ENCODE assay signal across 8 mouse cellular contexts in the genomic region with DNA sequence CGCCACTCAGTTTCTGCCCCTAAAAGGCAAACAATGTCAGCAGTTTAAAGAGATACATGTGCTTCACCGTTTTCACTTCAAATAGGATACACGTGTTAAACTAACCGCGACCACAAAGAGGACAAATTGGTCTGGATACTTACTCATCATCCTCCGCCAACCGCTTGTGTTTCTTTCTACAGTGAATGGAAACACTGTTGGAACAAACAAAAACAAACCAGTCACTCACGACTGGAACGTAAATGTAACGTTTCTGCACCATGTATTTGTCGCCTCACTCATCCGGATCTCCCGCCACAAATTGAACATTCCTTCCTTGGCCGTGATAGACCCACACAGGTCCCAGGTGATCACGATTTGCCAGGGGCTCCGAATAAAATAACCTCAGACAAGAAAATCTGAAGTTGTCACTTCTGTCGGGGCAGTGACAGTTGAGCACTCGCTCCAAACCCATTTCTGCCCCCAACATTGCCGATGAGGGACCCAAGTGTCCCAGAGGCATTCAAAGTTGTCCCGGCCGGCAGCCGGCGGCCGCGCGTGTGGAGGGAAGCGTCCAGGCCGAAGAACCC. TPM values are rescaled to one million over a fixed set of nuclear protein-coding genes. Genes with fewer than 3 reads are reported as not detected.
DNase-seq lines count a peak whose midpoint lies in the region; ATAC-seq and TF ChIP-seq lines count a peak whose summit lies in the region.

No protein-coding gene starts in this region.

- H3K27me3 ChIP-seq in liver, adult 2 months (ENCODE audit: control insufficient read depth, insufficient read depth, low read length), result no peaks in the 10 kb centered on the region
- H3K27me3 ChIP-seq in forebrain, embryonic 14.5 days (replicated peaks; ENCODE audit: control insufficient read depth, insufficient read depth, low read length), result no peaks in the 10 kb centered on the region

- peak; percentile 3; the same call in 1 of the 2 replicates for ATAC-seq in forebrain, embryonic 14.5 days
- ATAC-seq in megakaryocyte-erythroid progenitor cell, adult 5-6 weeks (replicated peaks; ENCODE audit: low FRiP score, low TSS enrichment, poor library complexity, severe bottlenecking), result no peak

- H3K4me2 ChIP-seq in forebrain, embryonic 14.5 days (ENCODE audit: low read length), result peak overlapping the region; percentile 79

- peak; percentile 46 for DNase-seq in liver, adult 2 months (ENCODE audit: extremely low read depth, low read depth, low spot score)
- DNase-seq in liver, result no peak
- peak; percentile 32 for DNase-seq in NIH3T3 (ENCODE audit: low read depth)
- peak; percentile 25 for DNase-seq in forebrain, embryonic 14.5 days (ENCODE audit: low spot score)
- DNase-seq in lung, postnatal 36 days, result peak; percentile 15
- DNase-seq in adrenal gland, postnatal 25 days, result no peak
- DNase-seq in gastrocnemius, adult 18-20 months (ENCODE audit: low spot score), result no peak

- no peaks in the 10 kb centered on the region for H3K9me3 ChIP-seq in forebrain, embryonic 14.5 days (replicated peaks; ENCODE audit: control insufficient read depth, low read length)

- WGBS in liver, adult 2 months, result 1% methylated on average over 28 of the region's 28 CpGs
- 2% methylated on average over 28 of the region's 28 CpGs for WGBS in forebrain, embryonic 14.5 days

- H3K4me1 ChIP-seq in liver, adult 2 months (ENCODE audit: control insufficient read depth, insufficient read depth, low read length), result peaks cover 13% of the 10 kb centered on the region
- H3K4me1 ChIP-seq in forebrain, embryonic 14.5 days (ENCODE audit: control insufficient read depth, insufficient read depth, low read length), result peaks cover 8% of the 10 kb centered on the region; the same call in 1 of the 2 replicates

- peak overlapping the region; percentile 79 for H3K9ac ChIP-seq in liver, adult 2 months (ENCODE audit: low read depth, low read length)
- peak overlapping the region; percentile 88 for H3K9ac ChIP-seq in forebrain, embryonic 14.5 days (ENCODE audit: low read length)

- no peak for TF ChIP-seq CTCF in liver, adult 2 months (IDR thresholded peaks at IDR 0.05; ENCODE audit: low read depth, low read length)

- H3K79me2 ChIP-seq in liver, adult 2 months (ENCODE audit: control insufficient read depth, insufficient read depth, low read length), result peaks cover 27% of the 10 kb centered on the region

- peak overlapping the region; percentile 70 for H3K4me3 ChIP-seq in liver, adult 2 months (ENCODE audit: insufficient read depth, low read depth, low read length)
- H3K4me3 ChIP-seq in forebrain, embryonic 14.5 days (ENCODE audit: low read depth, low read length), result peak overlapping the region; percentile 89

- peak overlapping the region; percentile 82 for H3K27ac ChIP-seq in liver, adult 2 months (replicated peaks; ENCODE audit: insufficient read depth, low read depth, low read length)
- H3K27ac ChIP-seq in forebrain, embryonic 14.5 days (ENCODE audit: low read depth, low read length), result 0 out of 2 replicates have a peak overlapping the region, but pooled peaks have one; percentile 48

- TF ChIP-seq POLR2A in liver, adult 2 months (IDR thresholded peaks at IDR 0.05; ENCODE audit: extremely low read depth, insufficient read depth, low read length), result no peak

- peaks cover 10% of the 10 kb centered on the region for H3K36me3 ChIP-seq in liver, adult 2 months (ENCODE audit: control insufficient read depth, insufficient read depth, low read length)
- H3K36me3 ChIP-seq in forebrain, embryonic 14.5 days (ENCODE audit: control insufficient read depth, insufficient read depth, low read length), result peaks cover 17% of the 10 kb centered on the region; the same call in 1 of the 2 replicates

RNA-seq across cellular contexts. Expression of gene Ccdc117, which starts 0.7 kb away (rescaled TPM):
- total RNA-seq in liver, adult 2 months (2014; rRNA removed), result 15.3 and 15.5 TPM in 2 replicates
- polyA plus RNA-seq in liver, adult 2 months (2012; rRNA removed), result 5.2 and 5.4 TPM in 2 replicates
- polyA plus RNA-seq in forebrain, embryonic 14.5 days (2014; fragmentation: Nextera tagmentation; extraction: Ambion mirVana), result 13.1 and 14.8 TPM in 2 replicates
- total RNA-seq in adrenal gland, postnatal 25 days (2021), result 28.3 and 30.3 TPM in 2 replicates
- 10 to 100 TPM; 22.0 to 24.7 TPM for total RNA-seq in gastrocnemius, adult 18-20 months (2021)
- 16.7 and 23.1 TPM in 2 replicates for total RNA-seq in megakaryocyte-erythroid progenitor cell, adult 5-6 weeks (2014; fragmentation: Nextera tagmentation)
- total RNA-seq in megakaryocyte-erythroid progenitor cell, adult 5-6 weeks (2017), result 34.6 and 42.4 TPM in 2 replicates

RNA-seq across cellular contexts. Expression of gene Xbp1, which starts 20.9 kb away (rescaled TPM):
- total RNA-seq in liver, adult 2 months (2014; rRNA removed), result 137 and 138 TPM in 2 replicates
- polyA plus RNA-seq in liver, adult 2 months (2012; rRNA removed), result 147 and 241 TPM in 2 replicates
- polyA plus RNA-seq in forebrain, embryonic 14.5 days (2014; fragmentation: Nextera tagmentation; extraction: Ambion mirVana), result 124 and 145 TPM in 2 replicates
- 139 and 149 TPM in 2 replicates for total RNA-seq in adrenal gland, postnatal 25 days (2021)
- 10 to 100 TPM; 64.1 to 66.8 TPM for total RNA-seq in gastrocnemius, adult 18-20 months (2021)
- 32.9 and 35.4 TPM in 2 replicates for total RNA-seq in megakaryocyte-erythroid progenitor cell, adult 5-6 weeks (2014; fragmentation: Nextera tagmentation)
- 32.5 and 52.3 TPM in 2 replicates for total RNA-seq in megakaryocyte-erythroid progenitor cell, adult 5-6 weeks (2017)

RNA-seq across cellular contexts. Expression of gene Ankrd36, which starts 28.2 kb away (rescaled TPM):
- not detected in 2 replicates for total RNA-seq in liver, adult 2 months (2014; rRNA removed)
- polyA plus RNA-seq in liver, adult 2 months (2012; rRNA removed), result 0.04 TPM in 1 of 2 replicates, not detected in the other
- not detected in 2 replicates for polyA plus RNA-seq in forebrain, embryonic 14.5 days (2014; fragmentation: Nextera tagmentation; extraction: Ambion mirVana)
- total RNA-seq in adrenal gland, postnatal 25 days (2021), result not detected in 2 replicates
- total RNA-seq in gastrocnemius, adult 18-20 months (2021), result not detected
- not detected in 2 replicates for total RNA-seq in megakaryocyte-erythroid progenitor cell, adult 5-6 weeks (2014; fragmentation: Nextera tagmentation)
- 5.1 TPM in 1 of 2 replicates, not detected in the other for total RNA-seq in megakaryocyte-erythroid progenitor cell, adult 5-6 weeks (2017)

Comparison
In these comparisons a context has a peak if more than half of its experiments do, and no peak if none do; other contexts are left out.
1. DNase-seq: peak in liver, adult 2 months (single experiment), NIH3T3 (single experiment), forebrain, embryonic 14.5 days (single experiment) and lung, postnatal 36 days (single experiment); none in liver (single experiment), adrenal gland, postnatal 25 days (single experiment) and gastrocnemius, adult 18-20 months (single experiment).